Mouse (Mus musculus) kidney, embryonic 15.5 days (tissue): ENCODE results near the gene Pah. TPM values are rescaled to one million over a fixed set of nuclear protein-coding genes. Genes with fewer than 3 reads are reported as not detected.
A peak's percentile ranks its signal among the peaks of the same experiment; 100 is the strongest.

ENCODE experiments used
- ATAC-seq: fragments of 200-750 bp; cut with Nextera tagmentation; replicated peaks from 2 replicates; pipeline ENCODE4 v1.8.0; 2017; ENCODE audit warnings: moderate TSS enrichment; ENCODE audit not compliant: low FRiP score
- H3K27ac ChIP-seq: fragments of 300-500 bp; sonication (generic); 2 replicates; pipeline ENCODE4 v1.5.1; 2015; ENCODE audit warnings: mild to moderate bottlenecking, inconsistent platforms
- H3K27me3 ChIP-seq: fragments of 300-500 bp; sonication (generic); 2 replicates; pipeline ENCODE4 v1.6.1; 2015; ENCODE audit warnings: inconsistent platforms
- H3K36me3 ChIP-seq: fragments of 300-500 bp; sonication (generic); 2 replicates; pipeline ENCODE4 v1.6.1; 2015; ENCODE audit warnings: inconsistent platforms
- H3K4me1 ChIP-seq: fragments of 300-500 bp; sonication (generic); 2 replicates; pipeline ENCODE4 v1.6.1; 2015; ENCODE audit warnings: inconsistent platforms
- H3K4me2 ChIP-seq: fragments of 300-500 bp; sonication (generic); 2 replicates; pipeline ENCODE4 v1.6.1; 2015; ENCODE audit warnings: moderate library complexity, mild to moderate bottlenecking, inconsistent platforms
- H3K4me3 ChIP-seq: fragments of 300-500 bp; sonication (generic); replicated peaks from 2 replicates; pipeline ENCODE4 v1.5.1; 2015; ENCODE audit warnings: mild to moderate bottlenecking, inconsistent platforms
- H3K9ac ChIP-seq: fragments of 300-500 bp; sonication (generic); 2 replicates; pipeline ENCODE4 v1.6.1; 2015; ENCODE audit warnings: mild to moderate bottlenecking, inconsistent platforms
- H3K9me3 ChIP-seq: fragments of 300-500 bp; sonication (generic); replicated peaks from 2 replicates; pipeline ENCODE4 v1.6.1; 2016; ENCODE audit warnings: inconsistent platforms
- WGBS: fragments of 180-500 bp; shearing (Covaris S2); methylation state at CpG from one replicate; pipeline ENCODE4 v1.1.7; 2015; ENCODE audit warnings: mixed read lengths; 5-methylcytosine and 5-hydroxymethylcytosine counted together
- polyA plus RNA-seq: library from polyadenylated mRNA; unstranded; fragments of >200 nt; fragmentation: Nextera tagmentation; extraction: Ambion mirVana; gene quantifications from 2 replicates; pipeline ENCODE4 v1.2.1, GENCODE M21; 2015

Gene Pah
- polyA plus RNA-seq, 1 experiment from 2014 or later, result 3.3 TPM

DNA sequence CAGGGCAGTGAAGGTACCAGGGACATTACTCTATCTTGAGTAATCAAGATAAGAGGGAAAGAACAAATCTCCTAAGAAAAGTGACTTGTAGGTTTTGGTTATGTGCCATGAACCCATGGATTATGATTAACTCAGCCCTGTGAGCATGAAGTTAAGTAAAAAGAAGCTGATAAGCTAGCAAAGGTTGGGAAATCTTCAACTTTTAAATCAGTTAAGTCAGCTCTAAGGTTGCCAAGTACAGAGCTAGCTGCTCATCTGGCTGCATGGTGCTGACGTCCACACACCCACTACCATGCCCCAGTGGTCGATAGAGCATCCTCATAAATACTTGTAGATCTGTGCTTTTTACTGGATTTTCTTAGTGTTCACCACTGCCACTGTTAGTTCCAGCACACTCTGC, 3.0 kb upstream of the Pah start:
- Histone ChIP-seq H3K9ac (no peak overlapping the region), H3K4me2 (no peak overlapping the region), H3K9me3 (no peaks in the 10 kb centered on the region), H3K27ac (peak overlapping the region; percentile 41; the same call in 1 of the 2 replicates), H3K4me3 (no peak overlapping the region), H3K27me3 (peaks cover under 1% of the 10 kb centered on the region; the same call in 1 of the 2 replicates), H3K4me1 (0 out of 2 replicates have a peak, but pooled peaks cover 6% of the 10 kb centered on the region), H3K36me3 (no peaks in the 10 kb centered on the region)
- no peak for ATAC-seq
- 62% methylated on average over 2 of the region's 2 CpGs for WGBS

DNA sequence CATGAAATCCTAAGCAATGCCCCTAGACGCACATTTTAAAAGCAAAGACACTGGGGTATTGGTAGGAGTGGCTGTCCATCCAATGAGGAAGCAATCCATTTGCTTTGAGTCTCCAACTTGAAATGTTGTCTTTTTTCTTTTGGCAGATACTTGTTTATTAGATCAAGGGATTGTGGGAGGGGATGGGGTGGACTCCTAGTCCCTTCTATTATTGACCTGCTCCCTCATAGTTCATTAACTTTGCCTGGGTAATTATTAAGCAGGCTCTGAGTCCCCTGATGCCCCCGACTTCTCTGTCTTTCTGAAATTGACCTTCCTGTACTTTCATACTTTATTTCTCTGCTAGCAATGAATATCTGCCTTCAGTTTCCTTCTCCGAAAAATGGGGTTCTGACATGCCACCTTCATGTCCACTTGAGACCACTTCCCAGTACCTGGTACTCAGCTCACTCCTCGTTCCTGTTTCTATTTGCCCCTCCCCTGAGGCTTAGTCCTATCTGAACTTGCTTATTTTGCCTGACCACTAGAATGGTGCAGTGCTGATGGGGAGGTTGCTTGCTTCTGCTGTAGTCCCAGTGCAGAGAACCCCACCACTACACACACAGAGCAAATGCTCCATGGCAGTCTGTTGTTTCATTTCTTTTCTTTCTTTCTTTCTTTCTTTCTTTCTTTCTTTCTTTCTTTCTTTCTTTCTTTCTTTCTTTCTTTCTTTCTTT, 1.0 kb upstream of the Pah start:
- peak overlapping the region; percentile 23; the same call in 1 of the 2 replicates for H3K4me2 ChIP-seq

DNA sequence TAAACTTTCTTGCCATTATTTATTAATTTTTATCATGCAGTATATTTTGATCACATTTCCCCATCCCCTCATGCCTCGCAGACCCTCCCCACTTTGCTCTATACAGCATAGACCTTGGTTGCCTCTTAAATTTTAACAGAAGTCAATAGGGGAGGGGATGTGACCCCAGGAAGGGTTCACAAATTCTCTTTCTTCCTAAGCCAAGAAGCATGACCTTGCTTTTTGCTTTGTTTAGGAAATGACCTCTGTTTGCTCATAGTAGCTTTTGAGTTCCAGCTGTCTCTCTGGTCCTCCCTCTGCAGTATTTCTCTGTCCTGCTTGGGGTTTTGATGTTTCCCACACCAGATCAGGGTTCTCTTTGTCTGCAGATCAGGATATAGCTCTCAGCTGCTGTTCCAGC, 12.6 kb downstream of the Pah start:
- Histone ChIP-seq H3K9ac (no peak overlapping the region), H3K36me3 (no peaks in the 10 kb centered on the region), H3K27me3 (no peaks in the 10 kb centered on the region), H3K9me3 (no peaks in the 10 kb centered on the region), H3K27ac (no peak overlapping the region), H3K4me1 (no peaks in the 10 kb centered on the region), H3K4me2 (no peak overlapping the region), H3K4me3 (no peak overlapping the region)
- WGBS, result 91% methylated on average over 1 of the region's 1 CpGs
- ATAC-seq, result no peak

More for the DNA sequence above, 1.0 kb upstream of the Pah start:
- H3K9ac ChIP-seq, result no peak overlapping the region
- peaks cover 6% of the 10 kb centered on the region; the same call in 1 of the 2 replicates for H3K27me3 ChIP-seq
- no peak overlapping the region for H3K4me3 ChIP-seq
- H3K27ac ChIP-seq, result peak overlapping the region; percentile 64
- no peaks in the 10 kb centered on the region for H3K36me3 ChIP-seq
- no peaks in the 10 kb centered on the region for H3K9me3 ChIP-seq
- 0 out of 2 replicates have a peak, but pooled peaks cover 6% of the 10 kb centered on the region for H3K4me1 ChIP-seq
- no peak for ATAC-seq
- WGBS, result 56% methylated on average over 4 of the region's 4 CpGs

DNA sequence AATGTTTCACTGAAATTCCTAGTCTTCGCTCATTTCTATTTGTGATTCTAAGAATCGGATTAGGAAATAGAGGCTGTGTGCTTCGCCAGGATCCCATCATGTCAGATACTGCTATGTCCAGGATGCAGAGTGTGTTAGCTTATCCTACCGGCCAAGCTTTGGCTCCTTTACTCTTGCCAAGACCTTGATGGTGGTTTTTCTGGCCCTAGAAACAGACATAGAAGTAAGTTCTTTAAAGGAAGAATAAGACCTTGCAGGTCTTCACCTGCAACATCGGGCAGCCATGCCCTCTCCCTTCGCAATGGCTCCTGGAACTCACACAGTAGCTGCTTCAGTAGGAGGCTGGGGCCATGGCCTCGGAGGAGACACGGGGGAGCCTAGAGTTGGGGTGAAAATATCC, 24.2 kb downstream of the Pah start:
- peaks cover 24% of the 10 kb centered on the region; the same call in 1 of the 2 replicates for H3K27me3 ChIP-seq
- no peaks in the 10 kb centered on the region for H3K36me3 ChIP-seq
- ATAC-seq, result no peak
- H3K9me3 ChIP-seq, result no peaks in the 10 kb centered on the region
- H3K9ac ChIP-seq, result no peak overlapping the region
- H3K4me1 ChIP-seq, result peaks cover 9% of the 10 kb centered on the region
- whole genome bisulfite sequencing, result 70% methylated on average over 8 of the region's 8 CpGs
- peak overlapping the region; percentile 33; the same call in 1 of the 2 replicates for H3K4me2 ChIP-seq
- H3K27ac ChIP-seq, result peak overlapping the region; percentile 62; the same call in 1 of the 2 replicates
- H3K4me3 ChIP-seq, result no peak overlapping the region

DNA sequence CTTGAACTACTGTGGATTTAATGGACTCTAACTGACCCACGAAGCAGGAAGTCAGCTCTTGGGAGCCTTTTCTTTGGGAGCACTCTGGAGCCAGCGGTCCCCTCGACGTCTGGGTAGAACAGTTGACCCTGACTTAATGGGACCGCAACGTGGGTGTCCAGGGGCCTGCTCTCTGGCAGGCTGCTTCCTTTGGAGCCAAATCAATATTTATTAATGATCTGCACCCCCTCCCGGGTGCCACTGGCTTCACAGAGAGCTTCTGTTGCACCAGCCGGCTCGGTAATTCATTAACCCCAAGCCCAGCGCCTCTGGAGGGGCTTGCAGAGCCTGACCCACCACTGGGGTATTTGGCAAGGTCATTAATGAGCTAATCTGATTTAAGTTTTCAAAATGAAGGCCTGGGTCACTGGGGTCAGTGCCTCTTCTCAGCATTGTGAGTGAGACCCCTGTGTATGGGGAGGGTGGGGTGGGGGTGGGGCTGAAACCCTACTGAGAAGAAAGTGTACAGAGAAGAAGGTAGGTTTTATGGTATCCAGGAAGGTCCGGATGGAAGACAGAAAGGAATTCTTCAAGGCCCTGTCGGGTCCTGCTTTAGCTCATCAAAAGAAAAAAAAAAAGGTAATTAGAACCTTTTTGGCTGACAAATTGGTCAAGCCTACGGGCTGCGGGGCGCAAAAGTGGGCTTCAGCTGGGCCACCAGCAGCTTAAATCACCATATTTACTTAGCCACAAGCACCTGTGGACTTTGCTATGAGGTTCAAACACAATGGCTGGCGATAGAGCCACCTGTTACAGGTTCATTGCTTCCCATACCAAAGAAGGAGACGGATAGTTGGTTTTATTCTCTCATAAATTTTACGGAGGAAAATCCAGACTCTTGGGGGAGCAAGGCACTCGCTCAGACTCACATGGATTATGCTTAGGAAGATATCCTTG, 25.0 kb downstream of the Pah start:
- no peaks in the 10 kb centered on the region for H3K9me3 ChIP-seq
- H3K36me3 ChIP-seq, result no peaks in the 10 kb centered on the region
- peak; percentile 75; the same call in 1 of the 2 replicates for ATAC-seq
- peaks cover 9% of the 10 kb centered on the region for H3K4me1 ChIP-seq
- H3K4me3 ChIP-seq, result no peak overlapping the region
- peaks cover 23% of the 10 kb centered on the region for H3K27me3 ChIP-seq
- no peak overlapping the region for H3K9ac ChIP-seq
- 39% methylated on average over 19 of the region's 19 CpGs for WGBS
- H3K27ac ChIP-seq, result peak overlapping the region; percentile 62; the same call in 1 of the 2 replicates
- peak overlapping the region; percentile 33 for H3K4me2 ChIP-seq

DNA sequence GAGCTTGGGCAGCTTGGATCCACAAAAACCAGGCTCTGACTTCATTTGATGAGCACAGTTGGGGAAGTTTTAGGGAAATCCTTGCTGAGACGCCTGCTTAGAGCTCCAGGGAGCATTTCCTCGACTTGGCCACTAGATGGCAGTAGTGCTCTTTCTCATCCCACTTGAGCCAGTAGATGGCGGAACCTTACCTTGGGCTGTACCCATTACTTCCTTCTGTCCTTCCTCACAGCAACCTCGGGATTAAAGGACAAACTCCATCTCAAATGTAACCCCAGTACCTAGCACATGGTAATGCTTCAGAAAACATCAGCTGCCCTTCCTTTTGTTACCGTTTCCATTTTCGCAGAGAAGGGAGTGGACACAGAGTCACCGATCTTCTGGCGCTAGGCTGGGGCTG, 31.1 kb downstream of the Pah start:
- ATAC-seq, result 0 out of 2 replicates have a peak, but pooled peaks have one; percentile 52
- H3K4me3 ChIP-seq, result peak overlapping the region; percentile 23; the same call in 1 of the 2 replicates
- H3K27ac ChIP-seq, result no peak overlapping the region
- no peak overlapping the region for H3K9ac ChIP-seq
- H3K4me1 ChIP-seq, result peaks cover 6% of the 10 kb centered on the region; the same call in 1 of the 2 replicates
- H3K9me3 ChIP-seq, result no peaks in the 10 kb centered on the region
- H3K36me3 ChIP-seq, result no peaks in the 10 kb centered on the region
- H3K4me2 ChIP-seq, result peak overlapping the region; percentile 40
- WGBS, result 31% methylated on average over 8 of the region's 8 CpGs
- H3K27me3 ChIP-seq, result peaks cover 17% of the 10 kb centered on the region

DNA sequence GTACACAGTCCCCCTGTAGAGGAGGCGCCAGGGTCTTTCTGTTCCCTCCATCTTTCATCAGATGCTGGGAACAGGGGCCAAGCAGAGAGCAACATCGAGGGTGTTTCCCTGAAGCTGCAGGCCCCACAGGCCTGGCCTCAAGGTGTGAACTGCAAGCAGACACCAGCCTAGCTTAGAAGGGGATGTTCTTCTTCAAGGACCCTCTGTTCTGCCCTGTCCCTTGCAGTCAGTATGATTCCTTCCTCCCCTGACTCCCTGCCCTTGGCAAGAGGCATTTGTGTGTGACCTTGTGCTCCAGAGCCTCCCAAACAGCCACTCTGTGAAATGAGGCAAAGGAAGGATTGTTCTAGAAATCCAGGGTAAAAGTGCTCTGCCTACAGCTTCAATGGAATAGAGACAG, 34.8 kb downstream of the Pah start:
- no peak for ATAC-seq
- Histone ChIP-seq H3K27me3 (peaks cover 11% of the 10 kb centered on the region), H3K9ac (no peak overlapping the region), H3K4me2 (no peak overlapping the region), H3K9me3 (no peaks in the 10 kb centered on the region), H3K27ac (no peak overlapping the region), H3K4me1 (peaks cover 6% of the 10 kb centered on the region; the same call in 1 of the 2 replicates), H3K36me3 (no peaks in the 10 kb centered on the region), H3K4me3 (no peak overlapping the region)
- WGBS, result 47% methylated on average over 2 of the region's 2 CpGs

DNA sequence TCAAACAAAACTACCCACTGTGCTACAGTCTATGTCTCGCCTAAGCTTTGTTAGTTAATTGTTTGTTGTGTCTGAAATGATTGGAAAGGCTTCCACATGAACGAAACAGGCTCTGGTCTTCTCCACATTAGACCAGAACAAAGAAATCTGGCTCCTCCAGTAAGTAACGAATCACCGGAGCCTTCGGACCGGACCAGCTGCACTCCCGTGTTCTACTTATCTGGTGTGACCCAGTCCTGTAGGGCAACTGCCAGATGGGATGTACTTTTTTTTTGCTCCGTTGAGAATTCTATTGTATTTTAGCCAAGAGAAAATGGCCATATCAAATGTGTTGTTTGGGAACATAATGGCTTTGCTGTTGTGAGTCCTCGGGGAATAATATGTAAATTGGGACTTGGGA, 42.2 kb downstream of the Pah start:
- Histone ChIP-seq H3K4me1 (no peaks in the 10 kb centered on the region), H3K36me3 (no peaks in the 10 kb centered on the region), H3K9ac (no peak overlapping the region), H3K9me3 (no peaks in the 10 kb centered on the region), H3K27ac (no peak overlapping the region), H3K4me3 (no peak overlapping the region), H3K27me3 (no peaks in the 10 kb centered on the region), H3K4me2 (no peak overlapping the region)
- no peak for ATAC-seq
- WGBS, result 83% methylated on average over 9 of the region's 9 CpGs

DNA sequence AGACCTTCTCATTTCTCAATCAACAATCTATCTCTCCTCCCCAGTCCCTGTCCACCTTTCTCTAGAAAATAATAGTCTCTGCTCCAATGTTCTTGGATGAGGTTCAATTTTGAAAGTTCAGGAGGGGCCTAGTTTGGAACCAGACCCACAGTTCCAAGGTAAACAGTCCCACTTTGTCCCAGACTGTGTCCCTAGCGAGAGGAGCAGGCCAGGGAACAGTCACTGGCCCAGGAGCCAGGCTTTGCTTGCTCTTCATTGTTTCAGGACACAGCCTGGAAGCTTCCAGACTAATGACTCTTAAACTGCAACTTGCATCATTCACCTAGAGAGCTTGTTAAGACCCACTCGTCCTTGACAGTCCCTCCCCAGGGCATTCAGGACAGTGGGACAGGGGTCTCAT, 44.1 kb downstream of the Pah start:
- 48% methylated on average over 2 of the region's 2 CpGs for WGBS
- H3K9ac ChIP-seq, result no peak overlapping the region
- H3K4me2 ChIP-seq, result no peak overlapping the region
- H3K4me1 ChIP-seq, result no peaks in the 10 kb centered on the region
- no peaks in the 10 kb centered on the region for H3K27me3 ChIP-seq
- no peaks in the 10 kb centered on the region for H3K9me3 ChIP-seq
- no peak for ATAC-seq
- no peak overlapping the region for H3K27ac ChIP-seq
- H3K4me3 ChIP-seq, result no peak overlapping the region
- no peaks in the 10 kb centered on the region for H3K36me3 ChIP-seq

DNA sequence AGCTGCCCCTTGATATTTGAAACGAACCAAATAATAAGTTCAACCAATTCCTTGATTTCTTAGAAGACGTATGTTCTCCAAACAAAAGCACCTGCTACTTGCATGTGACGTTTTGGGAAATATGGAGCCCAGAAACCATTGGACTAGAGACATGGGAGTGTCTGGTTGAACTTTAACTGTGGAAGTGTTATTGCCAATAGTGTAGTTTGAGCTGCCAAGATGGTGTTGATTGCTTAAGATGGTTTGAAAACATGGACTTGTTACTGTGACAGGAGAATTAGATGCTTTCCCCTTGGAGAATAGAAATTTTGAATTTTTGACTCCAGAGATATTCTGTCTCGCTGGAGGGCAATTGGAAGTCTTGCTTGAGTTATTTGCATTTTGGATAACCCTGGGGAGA, 50.9 kb downstream of the Pah start:
- Histone ChIP-seq H3K9ac (no peak overlapping the region), H3K27ac (no peak overlapping the region), H3K4me2 (no peak overlapping the region), H3K4me1 (no peaks in the 10 kb centered on the region), H3K27me3 (no peaks in the 10 kb centered on the region), H3K9me3 (no peaks in the 10 kb centered on the region), H3K36me3 (no peaks in the 10 kb centered on the region), H3K4me3 (no peak overlapping the region)
- WGBS, result 81% methylated on average over 4 of the region's 4 CpGs
- ATAC-seq, result no peak

DNA sequence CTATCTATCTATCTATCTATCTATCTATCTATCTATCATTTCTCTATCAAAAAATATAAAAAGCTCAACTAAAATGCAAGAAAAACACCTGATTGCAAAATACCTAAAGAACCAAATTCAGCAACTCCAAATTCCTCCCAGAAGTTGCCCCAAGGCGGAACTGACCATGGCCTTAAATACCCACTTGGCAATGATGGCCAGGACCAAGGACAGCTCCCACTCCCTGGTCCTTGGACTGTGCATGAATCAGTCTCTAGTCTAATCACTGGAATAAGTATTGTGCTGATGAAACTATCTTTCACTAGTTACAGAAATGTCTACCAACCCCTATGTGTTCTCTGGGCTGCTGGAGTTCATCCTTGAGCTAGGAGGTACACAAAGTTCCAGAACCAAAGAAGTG, 65.1 kb downstream of the Pah start:
- Histone ChIP-seq H3K36me3 (no peaks in the 10 kb centered on the region), H3K9ac (no peak overlapping the region), H3K4me3 (no peak overlapping the region), H3K27me3 (no peaks in the 10 kb centered on the region), H3K9me3 (no peaks in the 10 kb centered on the region), H3K4me2 (no peak overlapping the region), H3K27ac (no peak overlapping the region), H3K4me1 (no peaks in the 10 kb centered on the region)
- 76% methylated on average over 1 of the region's 1 CpGs for WGBS
- no peak for ATAC-seq

DNA sequence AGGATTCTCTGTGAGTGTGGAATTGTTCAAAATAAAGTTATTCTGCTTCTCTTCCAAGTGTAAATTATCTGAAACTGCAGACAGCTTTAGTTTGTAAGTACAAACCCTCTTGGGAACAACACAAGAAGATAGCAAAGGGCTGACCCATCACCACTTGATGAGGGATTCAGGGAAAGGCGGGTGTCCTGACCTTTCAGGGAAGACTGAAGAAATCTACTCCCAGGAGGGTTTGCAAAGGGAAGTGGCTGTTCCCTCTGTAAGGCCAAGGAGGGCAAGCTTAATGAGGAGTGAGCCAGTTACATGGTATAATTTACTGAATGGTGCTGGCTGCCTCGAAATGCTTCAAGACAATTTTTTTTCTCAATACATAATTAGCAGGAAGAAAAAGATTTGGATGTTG, 72.3 kb downstream of the Pah start:
- H3K4me2 ChIP-seq, result no peak overlapping the region
- no peak overlapping the region for H3K9ac ChIP-seq
- H3K4me1 ChIP-seq, result no peaks in the 10 kb centered on the region
- no peaks in the 10 kb centered on the region for H3K9me3 ChIP-seq
- H3K36me3 ChIP-seq, result no peaks in the 10 kb centered on the region
- H3K4me3 ChIP-seq, result no peak overlapping the region
- H3K27ac ChIP-seq, result no peak overlapping the region
- WGBS, result 22% methylated on average over 2 of the region's 2 CpGs
- H3K27me3 ChIP-seq, result no peaks in the 10 kb centered on the region
- ATAC-seq, result no peak
